Mouse (Mus musculus): ENCODE results near the gene Bbs9. TPM values are rescaled to one million over a fixed set of nuclear protein-coding genes. Genes with fewer than 3 reads are reported as not detected.

Gene Bbs9
- polyA plus RNA-seq, 1 experiment, result 12.7 TPM

DNA sequence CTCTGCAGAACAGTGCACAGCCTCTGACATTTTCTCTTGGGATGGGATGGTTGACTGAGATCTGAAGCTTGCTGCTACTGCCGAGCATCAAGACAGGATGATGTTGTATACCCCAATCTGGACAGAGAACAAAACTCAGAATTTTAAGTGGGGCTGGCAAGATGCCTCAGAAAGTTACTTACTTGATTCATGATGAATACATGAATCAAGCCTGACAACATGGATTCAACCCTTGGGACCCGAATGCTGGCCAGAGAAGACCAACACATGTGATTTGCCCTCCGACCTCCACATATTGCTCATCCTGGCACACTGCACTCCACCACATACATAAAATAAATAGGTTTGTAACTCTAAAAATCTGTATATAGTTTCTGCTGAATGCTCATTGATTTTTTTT lies 403.8 kb downstream of the Bbs9 start:
- no peaks in the 10 kb centered on the region for H3K36me3 ChIP-seq (ENCODE audit: control insufficient read depth, insufficient read depth, low read length)
- H3K4me3 ChIP-seq (ENCODE audit: insufficient read depth, low read depth, low read length), result no peak overlapping the region
- TF ChIP-seq POLR2A (IDR thresholded peaks at IDR 0.05; ENCODE audit: low read depth, low read length), result no peak
- no peak for TF ChIP-seq CTCF (conservative IDR thresholded peaks at IDR 0.05; ENCODE audit: insufficient read depth, insufficient read length, low read depth, low read length)
- no peaks in the 10 kb centered on the region for H3K27me3 ChIP-seq (replicated peaks; ENCODE audit: control insufficient read depth, insufficient read depth, low read length)
- no peak for DNase-seq
- H3K27ac ChIP-seq (ENCODE audit: insufficient read depth, low read depth, low read length), result no peak overlapping the region
- H3K4me1 ChIP-seq (ENCODE audit: control insufficient read depth, insufficient read depth, low read length), result no peaks in the 10 kb centered on the region
- 85% methylated on average over 3 of the region's 3 CpGs for WGBS

DNA sequence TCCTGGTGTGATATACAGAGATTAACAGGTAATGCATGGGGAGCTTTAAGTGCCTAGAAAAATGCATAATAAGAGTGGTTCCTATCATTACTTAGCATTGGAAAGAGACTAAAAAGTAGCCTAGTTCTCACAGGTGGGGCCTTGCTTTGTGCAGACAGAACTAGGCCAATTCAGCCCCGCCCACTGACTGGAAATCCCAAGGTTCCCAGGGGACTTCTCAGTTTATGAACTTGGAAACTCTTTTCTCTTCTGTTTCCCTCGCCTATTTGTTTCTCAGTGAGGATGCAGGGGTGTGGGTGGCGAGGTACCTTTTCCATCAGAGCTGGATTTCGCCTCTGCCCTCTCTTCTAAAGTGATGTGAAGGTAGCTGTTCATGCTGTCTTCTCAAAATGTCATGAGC lies 410.8 kb downstream of the Bbs9 start:
- Histone ChIP-seq H3K36me3 (ENCODE audit: control insufficient read depth, insufficient read depth, low read length) (no peaks in the 10 kb centered on the region), H3K27ac (ENCODE audit: insufficient read depth, low read depth, low read length) (no peak overlapping the region), H3K4me3 (ENCODE audit: insufficient read depth, low read depth, low read length) (no peak overlapping the region), H3K27me3 (replicated peaks; ENCODE audit: control insufficient read depth, insufficient read depth, low read length) (no peaks in the 10 kb centered on the region), H3K4me1 (ENCODE audit: control insufficient read depth, insufficient read depth, low read length) (no peaks in the 10 kb centered on the region)
- TF ChIP-seq CTCF (conservative IDR thresholded peaks at IDR 0.05; ENCODE audit: insufficient read depth, insufficient read length, low read depth, low read length) (no peak), POLR2A (IDR thresholded peaks at IDR 0.05; ENCODE audit: low read depth, low read length) (no peak)
- DNase-seq, result no peak
- WGBS, result 87% methylated on average over 4 of the region's 4 CpGs

DNA sequence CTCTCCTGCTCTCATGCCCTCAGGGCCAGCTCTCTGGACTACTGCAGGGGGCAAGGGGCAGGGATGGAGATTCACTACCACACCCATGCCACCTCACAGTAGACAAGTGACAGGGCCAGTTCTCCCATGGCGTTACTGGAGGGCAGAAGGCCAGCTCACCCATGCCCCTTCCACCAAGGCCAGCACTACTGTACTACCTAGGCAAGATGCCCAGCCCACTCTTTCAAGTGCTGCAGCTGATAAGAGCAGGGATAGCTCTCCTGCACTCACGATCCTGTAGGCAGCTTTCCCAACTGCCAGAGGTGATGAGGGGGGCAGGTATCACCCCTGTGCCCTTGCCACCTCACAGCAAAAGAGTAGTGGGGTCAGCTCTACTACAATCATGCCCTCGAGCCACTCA lies 429.9 kb downstream of the Bbs9 start:
- H3K36me3 ChIP-seq (ENCODE audit: control insufficient read depth, insufficient read depth, low read length), result no peaks in the 10 kb centered on the region
- DNase-seq, result no peak
- no peak overlapping the region for H3K4me3 ChIP-seq (ENCODE audit: insufficient read depth, low read depth, low read length)
- TF ChIP-seq CTCF (conservative IDR thresholded peaks at IDR 0.05; ENCODE audit: insufficient read depth, insufficient read length, low read depth, low read length) (no peak), POLR2A (IDR thresholded peaks at IDR 0.05; ENCODE audit: low read depth, low read length) (no peak)
- WGBS, result 81% methylated on average over 3 of the region's 3 CpGs
- H3K4me1 ChIP-seq (ENCODE audit: control insufficient read depth, insufficient read depth, low read length), result no peaks in the 10 kb centered on the region
- H3K27ac ChIP-seq (ENCODE audit: insufficient read depth, low read depth, low read length), result no peak overlapping the region
- H3K27me3 ChIP-seq (replicated peaks; ENCODE audit: control insufficient read depth, insufficient read depth, low read length), result no peaks in the 10 kb centered on the region

DNA sequence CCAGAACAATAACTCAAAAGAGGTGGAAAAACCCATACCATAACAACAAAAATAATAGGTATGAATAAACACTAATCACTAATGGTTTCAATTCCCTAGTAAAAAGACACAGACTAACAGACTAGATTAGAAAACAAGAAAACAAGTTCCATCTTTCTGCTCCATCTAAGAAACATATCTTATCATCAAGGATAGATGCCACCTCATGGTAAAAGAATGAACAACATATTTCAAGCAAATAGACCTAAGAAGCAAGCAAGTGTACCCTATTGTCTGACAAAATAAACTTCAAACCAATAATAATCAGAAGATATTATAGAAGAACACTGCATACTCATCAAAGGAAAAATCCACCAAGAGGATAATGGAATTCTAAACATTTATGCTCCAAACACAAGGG lies 441.3 kb downstream of the Bbs9 start:
- H3K4me3 ChIP-seq (ENCODE audit: insufficient read depth, low read depth, low read length), result no peak overlapping the region
- H3K27ac ChIP-seq (ENCODE audit: insufficient read depth, low read depth, low read length), result no peak overlapping the region
- no peak for DNase-seq
- TF ChIP-seq POLR2A (IDR thresholded peaks at IDR 0.05; ENCODE audit: low read depth, low read length) (no peak), CTCF (conservative IDR thresholded peaks at IDR 0.05; ENCODE audit: insufficient read depth, insufficient read length, low read depth, low read length) (no peak)
- H3K27me3 ChIP-seq (replicated peaks; ENCODE audit: control insufficient read depth, insufficient read depth, low read length), result no peaks in the 10 kb centered on the region
- H3K4me1 ChIP-seq (ENCODE audit: control insufficient read depth, insufficient read depth, low read length), result no peaks in the 10 kb centered on the region
- no peaks in the 10 kb centered on the region for H3K36me3 ChIP-seq (ENCODE audit: control insufficient read depth, insufficient read depth, low read length)

DNA sequence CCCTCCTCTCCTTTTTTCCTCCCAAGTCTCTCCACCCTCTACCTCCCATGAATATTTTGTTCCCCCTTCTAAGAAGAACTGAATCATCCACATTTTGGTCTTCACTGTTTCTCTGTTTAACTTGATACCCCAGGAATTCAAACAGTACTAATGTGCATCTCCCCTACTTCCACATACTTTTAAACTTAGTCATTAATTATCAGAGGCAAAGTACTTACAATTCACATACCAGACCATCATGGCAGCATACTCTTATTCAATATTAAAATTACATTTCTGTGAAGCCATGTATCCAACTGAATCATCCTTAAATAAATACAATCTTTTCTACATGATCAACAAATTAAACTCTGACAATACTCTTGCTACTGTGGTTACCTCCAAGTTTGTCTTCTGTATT lies 460.1 kb downstream of the Bbs9 start:
- DNase-seq, result no peak
- no peaks in the 10 kb centered on the region for H3K27me3 ChIP-seq (replicated peaks; ENCODE audit: control insufficient read depth, insufficient read depth, low read length)
- no peaks in the 10 kb centered on the region for H3K36me3 ChIP-seq (ENCODE audit: control insufficient read depth, insufficient read depth, low read length)
- no peaks in the 10 kb centered on the region for H3K4me1 ChIP-seq (ENCODE audit: control insufficient read depth, insufficient read depth, low read length)
- TF ChIP-seq CTCF (conservative IDR thresholded peaks at IDR 0.05; ENCODE audit: insufficient read depth, insufficient read length, low read depth, low read length), result no peak
- no peak for TF ChIP-seq POLR2A (IDR thresholded peaks at IDR 0.05; ENCODE audit: low read depth, low read length)
- H3K4me3 ChIP-seq (ENCODE audit: insufficient read depth, low read depth, low read length), result no peak overlapping the region
- H3K27ac ChIP-seq (ENCODE audit: insufficient read depth, low read depth, low read length), result no peak overlapping the region

Other genes starting within 250 kb of the Bbs9 start
- 0.07 and 0.09 TPM in 2 replicates for gene Zfp599, start 215.8 kb upstream of the Bbs9 start, polyA plus RNA-seq (2012; rRNA removed)
- gene Zfp810, start 168.1 kb upstream of the Bbs9 start, polyA plus RNA-seq (2012; rRNA removed), result 12.7 and 13.3 TPM in 2 replicates
- gene Anln, start 86.5 kb upstream of the Bbs9 start, polyA plus RNA-seq (2012; rRNA removed), result 0.33 and 0.44 TPM in 2 replicates
- 1.0 and 1.1 TPM in 2 replicates for gene 9530077C05Rik, start 64.2 kb upstream of the Bbs9 start, polyA plus RNA-seq (2012; rRNA removed)
- gene Gm17545, start 21.4 kb upstream of the Bbs9 start, polyA plus RNA-seq (2012; rRNA removed), result not detected in 2 replicates
- 56.9 and 61.8 TPM in 2 replicates for gene Rp9, start 6.0 kb upstream of the Bbs9 start, polyA plus RNA-seq (2012; rRNA removed)